Mouse (Mus musculus) hindbrain, embryonic 11.5 days (tissue): ENCODE results near the gene Stk24. TPM values are rescaled to one million over a fixed set of nuclear protein-coding genes. Genes with fewer than 3 reads are reported as not detected.
A peak's percentile ranks its signal among the peaks of the same experiment; 100 is the strongest.

Experiments
- ATAC-seq: fragments of 200-750 bp; cut with Nextera tagmentation; 2 replicates; pipeline ENCODE4 v1.8.0; 2017; ENCODE audit warnings: mild to moderate bottlenecking, moderate TSS enrichment, moderate library complexity; ENCODE audit not compliant: low FRiP score
- DNase-seq: peaks from one replicate; pipeline ENCODE4 v3.0.0-alpha.2; 2015; ENCODE audit warnings: low spot score
- H3K27ac ChIP-seq: fragments of 300-500 bp; sonication (generic); 2 replicates; pipeline ENCODE4 v1.5.1; 2014; ENCODE audit warnings: mild to moderate bottlenecking, low read depth, low read length
- H3K27me3 ChIP-seq: fragments of 300-500 bp; sonication (generic); 2 replicates; pipeline ENCODE4 v1.6.1; 2014; ENCODE audit warnings: mild to moderate bottlenecking, low read length, moderate library complexity, mixed read lengths; ENCODE audit not compliant: control insufficient read depth, insufficient read depth
- H3K36me3 ChIP-seq: fragments of 300-500 bp; sonication (generic); 2 replicates; pipeline ENCODE4 v1.6.1; 2014; ENCODE audit warnings: mild to moderate bottlenecking, low read length, moderate library complexity, mixed read lengths; ENCODE audit not compliant: control insufficient read depth, insufficient read depth
- H3K4me1 ChIP-seq: fragments of 300-500 bp; sonication (generic); replicated peaks from 2 replicates; pipeline ENCODE4 v1.6.1; 2014; ENCODE audit warnings: low read length, mixed read lengths; ENCODE audit not compliant: control insufficient read depth, insufficient read depth
- H3K4me2 ChIP-seq: fragments of 300-500 bp; sonication (generic); replicated peaks from 2 replicates; pipeline ENCODE4 v1.6.1; 2014; ENCODE audit warnings: mild to moderate bottlenecking, low read depth, low read length
- H3K4me3 ChIP-seq: fragments of 300-500 bp; sonication (generic); 2 replicates; pipeline ENCODE4 v1.5.1; 2014; ENCODE audit warnings: low read depth, low read length
- H3K9ac ChIP-seq: fragments of 300-500 bp; sonication (generic); 2 replicates; pipeline ENCODE4 v1.6.1; 2014; ENCODE audit warnings: low read depth, low read length
- H3K9me3 ChIP-seq: fragments of 300-500 bp; sonication (generic); 2 replicates; pipeline ENCODE4 v1.6.1; 2016; ENCODE audit warnings: low read length; ENCODE audit not compliant: control insufficient read depth
- WGBS: fragments of 180-500 bp; shearing (Covaris S2); extraction: QIAGEN DNeasy Blood & Tissue Kit; methylation state at CpG from one replicate; pipeline ENCODE4 v1.1.7; 2014; 5-methylcytosine and 5-hydroxymethylcytosine counted together
- polyA plus RNA-seq: library from polyadenylated mRNA; unstranded; fragments of >200 nt; fragmentation: Nextera tagmentation; extraction: Ambion mirVana; gene quantifications from 2 replicates; pipeline ENCODE4 v1.2.1, GENCODE M21; 2014

Stk24 gene
- polyA plus RNA-seq, 1 experiment from 2014 or later, result 33.3 TPM

- Histone ChIP-seq H3K4me2 (no peak overlapping the region), H3K4me1 (peaks cover 2% of the 10 kb centered on the region; the same call in 1 of the 2 replicates), H3K27me3 (no peaks in the 10 kb centered on the region), H3K27ac (no peak overlapping the region), H3K9me3 (no peaks in the 10 kb centered on the region), H3K36me3 (no peaks in the 10 kb centered on the region), H3K4me3 (no peak overlapping the region), H3K9ac (no peak overlapping the region)
- ATAC-seq (no peak), DNase-seq (no peak)
- WGBS, result 85% methylated on average over 5 of the region's 5 CpGs
These were observed 57.7 kb downstream of the Stk24 start for GRCm38 (mm10) chr14:121322150-121322549.

GRCm38 (mm10) chr14:121318382-121318781 is 61.4 kb downstream of the Stk24 start:
- no peaks in the 10 kb centered on the region for H3K36me3 ChIP-seq
- 90% methylated on average over 5 of the region's 5 CpGs for WGBS
- no peak overlapping the region for H3K4me2 ChIP-seq
- no peak overlapping the region for H3K27ac ChIP-seq
- no peak overlapping the region for H3K9ac ChIP-seq
- no peak for ATAC-seq
- H3K4me1 ChIP-seq, result peaks cover 4% of the 10 kb centered on the region; the same call in 1 of the 2 replicates
- no peak for DNase-seq
- H3K4me3 ChIP-seq, result no peak overlapping the region
- H3K27me3 ChIP-seq, result no peaks in the 10 kb centered on the region
- no peaks in the 10 kb centered on the region for H3K9me3 ChIP-seq

- no peak overlapping the region for H3K27ac ChIP-seq
- H3K36me3 ChIP-seq, result no peaks in the 10 kb centered on the region
- no peak overlapping the region for H3K9ac ChIP-seq
- no peaks in the 10 kb centered on the region for H3K27me3 ChIP-seq
- 93% methylated on average over 3 of the region's 3 CpGs for WGBS
- ATAC-seq (0 out of 2 replicates have a peak, but pooled peaks have one; percentile 21), DNase-seq (no peak)
- no peaks in the 10 kb centered on the region for H3K9me3 ChIP-seq
- no peak overlapping the region for H3K4me2 ChIP-seq
- H3K4me1 ChIP-seq, result peaks cover 4% of the 10 kb centered on the region; the same call in 1 of the 2 replicates
- no peak overlapping the region for H3K4me3 ChIP-seq
These were observed 62.5 kb downstream of the Stk24 start for GRCm38 (mm10) chr14:121317312-121317671.

- H3K4me1 ChIP-seq, result peaks cover 4% of the 10 kb centered on the region; the same call in 1 of the 2 replicates
- no peak overlapping the region for H3K27ac ChIP-seq
- H3K27me3 ChIP-seq, result no peaks in the 10 kb centered on the region
- no peak for DNase-seq
- H3K9ac ChIP-seq, result no peak overlapping the region
- WGBS, result 72% methylated on average over 13 of the region's 13 CpGs
- H3K9me3 ChIP-seq, result no peaks in the 10 kb centered on the region
- H3K36me3 ChIP-seq, result no peaks in the 10 kb centered on the region
- no peak overlapping the region for H3K4me2 ChIP-seq
- no peak overlapping the region for H3K4me3 ChIP-seq
- ATAC-seq, result 0 out of 2 replicates have a peak, but pooled peaks have one; percentile 33
These were observed 63.0 kb downstream of the Stk24 start for GRCm38 (mm10) chr14:121316631-121317311.

- no peaks in the 10 kb centered on the region for H3K36me3 ChIP-seq
- WGBS, result 67% methylated on average over 5 of the region's 5 CpGs
- H3K4me1 ChIP-seq, result peaks cover 4% of the 10 kb centered on the region; the same call in 1 of the 2 replicates
- no peak overlapping the region for H3K4me3 ChIP-seq
- no peaks in the 10 kb centered on the region for H3K9me3 ChIP-seq
- H3K9ac ChIP-seq, result no peak overlapping the region
- no peak overlapping the region for H3K4me2 ChIP-seq
- DNase-seq (no peak), ATAC-seq (no peak)
- H3K27ac ChIP-seq, result no peak overlapping the region
- no peaks in the 10 kb centered on the region for H3K27me3 ChIP-seq
These were observed 63.7 kb downstream of the Stk24 start for GRCm38 (mm10) chr14:121316136-121316535.

- Histone ChIP-seq H3K36me3 (no peaks in the 10 kb centered on the region), H3K4me1 (peaks cover 4% of the 10 kb centered on the region; the same call in 1 of the 2 replicates), H3K4me2 (no peak overlapping the region), H3K27me3 (no peaks in the 10 kb centered on the region), H3K27ac (no peak overlapping the region), H3K9ac (no peak overlapping the region), H3K9me3 (no peaks in the 10 kb centered on the region), H3K4me3 (no peak overlapping the region)
- 93% methylated on average over 3 of the region's 3 CpGs for WGBS
- ATAC-seq, result no peak
- DNase-seq, result no peak
These were observed 64.9 kb downstream of the Stk24 start for GRCm38 (mm10) chr14:121314934-121315333.

GRCm38 (mm10) chr14:121313283-121313682 is 66.5 kb downstream of the Stk24 start:
- Histone ChIP-seq H3K27me3 (no peaks in the 10 kb centered on the region), H3K27ac (no peak overlapping the region), H3K36me3 (no peaks in the 10 kb centered on the region), H3K9ac (no peak overlapping the region), H3K4me1 (peaks cover 4% of the 10 kb centered on the region; the same call in 1 of the 2 replicates), H3K9me3 (no peaks in the 10 kb centered on the region), H3K4me3 (no peak overlapping the region), H3K4me2 (no peak overlapping the region)
- ATAC-seq, result no peak
- DNase-seq, result no peak
- WGBS, result 94% methylated on average over 10 of the region's 10 CpGs

- no peak for ATAC-seq
- Histone ChIP-seq H3K4me3 (no peak overlapping the region), H3K4me1 (no peaks in the 10 kb centered on the region), H3K4me2 (no peak overlapping the region), H3K9me3 (no peaks in the 10 kb centered on the region), H3K27ac (no peak overlapping the region), H3K36me3 (no peaks in the 10 kb centered on the region), H3K27me3 (no peaks in the 10 kb centered on the region), H3K9ac (no peak overlapping the region)
- 91% methylated on average over 2 of the region's 2 CpGs for WGBS
- no peak for DNase-seq
These were observed 68.7 kb downstream of the Stk24 start for GRCm38 (mm10) chr14:121311083-121311482.
